Comparison of ENCODE assay signal across 8 mouse cellular contexts in genomic region chr11:102438212-102439092, GRCm38 (mm10). TPM values are rescaled to one million over a fixed set of nuclear protein-coding genes. Genes with fewer than 3 reads are reported as not detected.
DNase-seq lines count a peak whose midpoint lies in the region; ATAC-seq and TF ChIP-seq lines count a peak whose summit lies in the region.

No protein-coding gene starts in this region.

- H3K36me3 ChIP-seq in ES-Bruce4 (ENCODE audit: control insufficient read depth, insufficient read depth, low read length, poor library complexity, severe bottlenecking) = peaks cover 10% of the 10 kb centered on the region; the same call in 1 of the 2 replicates
- peaks cover 41% of the 10 kb centered on the region for H3K36me3 ChIP-seq in lung, embryonic 16.5 days (ENCODE audit: control insufficient read depth, insufficient read depth, low read length)

- ATAC-seq in lung, embryonic 16.5 days (ENCODE audit: low read depth) = peak; percentile 50

- WGBS in bone marrow, adult 2 months = 47% methylated on average over 77 of the region's 77 CpGs
- 15% methylated on average over 76 of the region's 77 CpGs for whole genome bisulfite sequencing in lung, embryonic 16.5 days

- peak overlapping the region; percentile 62 for H3K4me3 ChIP-seq in ES-Bruce4 (ENCODE audit: low read depth, low read length)
- peak overlapping the region; percentile 49 for H3K4me3 ChIP-seq in bone marrow, adult 2 months (replicated peaks; ENCODE audit: control insufficient read depth, low read depth, low read length)
- 0 out of 2 replicates have a peak overlapping the region, but pooled peaks have one; percentile 6 for H3K4me3 ChIP-seq in embryonic fibroblast, embryonic 13.5 days (ENCODE audit: insufficient read depth, low read length)
- H3K4me3 ChIP-seq in lung, embryonic 16.5 days (ENCODE audit: low read length) = peak overlapping the region; percentile 49

- DNase-seq in heart, postnatal 10 days = peak; percentile 86 to 92
- peak; percentile 72 for DNase-seq in layer of hippocampus, adult 9-11 months
- peak; percentile 78 for DNase-seq in ovary, postnatal 36 days (ENCODE audit: low spot score)
- DNase-seq in yolk sac, embryonic 10.5 days (ENCODE audit: low spot score) = peak; percentile 83

- H3K4me1 ChIP-seq in ES-Bruce4 (ENCODE audit: control insufficient read depth, insufficient read depth, low read length) = no peaks in the 10 kb centered on the region
- peaks cover 3% of the 10 kb centered on the region; the same call in 1 of the 2 replicates for H3K4me1 ChIP-seq in bone marrow, adult 2 months (ENCODE audit: control insufficient read depth, insufficient read depth, low read length)
- peaks cover 7% of the 10 kb centered on the region for H3K4me1 ChIP-seq in embryonic fibroblast, embryonic 13.5 days (ENCODE audit: control insufficient read depth, insufficient read depth, low read length)
- peaks cover 17% of the 10 kb centered on the region for H3K4me1 ChIP-seq in lung, embryonic 16.5 days (replicated peaks; ENCODE audit: control insufficient read depth, insufficient read depth, low read length)

- peak overlapping the region; percentile 65 for H3K9ac ChIP-seq in ES-Bruce4 (ENCODE audit: low read depth, poor library complexity, severe bottlenecking)
- peak overlapping the region; percentile 58 for H3K9ac ChIP-seq in lung, embryonic 16.5 days (ENCODE audit: low read length)

- no peak for TF ChIP-seq EP300 in ES-Bruce4 (IDR thresholded peaks at IDR 0.05; ENCODE audit: insufficient read depth, low read depth, low read length)

- H3K27me3 ChIP-seq in ES-Bruce4 (ENCODE audit: control insufficient read depth, insufficient read depth, low read length, poor library complexity, severe bottlenecking) = peaks cover 2% of the 10 kb centered on the region; the same call in 1 of the 2 replicates
- H3K27me3 ChIP-seq in lung, embryonic 16.5 days (ENCODE audit: control insufficient read depth, insufficient read depth, low read depth, low read length) = no peaks in the 10 kb centered on the region

- H3K27ac ChIP-seq in ES-Bruce4 (ENCODE audit: insufficient read depth, low read length) = no peak overlapping the region
- no peak overlapping the region; the same call in 1 of the 2 replicates for H3K27ac ChIP-seq in bone marrow, adult 2 months (ENCODE audit: control insufficient read depth, insufficient read depth, low read depth, low read length, poor library complexity)
- no peak overlapping the region for H3K27ac ChIP-seq in embryonic fibroblast, embryonic 13.5 days (ENCODE audit: insufficient read depth, low read length)
- no peak overlapping the region for H3K27ac ChIP-seq in lung, embryonic 16.5 days (ENCODE audit: low read length)

- H3K4me2 ChIP-seq in lung, embryonic 16.5 days (ENCODE audit: low read depth, low read length) = peak overlapping the region; percentile 94

- H3K9me3 ChIP-seq in ES-Bruce4 (replicated peaks; ENCODE audit: control insufficient read depth, insufficient read depth, low read length, poor library complexity, severe bottlenecking) = no peaks in the 10 kb centered on the region
- H3K9me3 ChIP-seq in lung, embryonic 16.5 days (ENCODE audit: control insufficient read depth, low read length) = no peaks in the 10 kb centered on the region

- TF ChIP-seq CTCF in ES-Bruce4 (IDR thresholded peaks at IDR 0.05; ENCODE audit: low read depth, low read length) = peak; percentile 75
- peak; percentile 72 for TF ChIP-seq CTCF in bone marrow, adult 2 months (IDR thresholded peaks at IDR 0.05; ENCODE audit: control insufficient read depth, insufficient read depth, low read length)
- TF ChIP-seq CTCF in embryonic fibroblast, embryonic 13.5 days (IDR thresholded peaks at IDR 0.05; ENCODE audit: borderline replicate concordance, insufficient read depth, low read length) = peak; percentile 55

- no peak for TF ChIP-seq POLR2A in ES-Bruce4 (IDR thresholded peaks at IDR 0.05; ENCODE audit: insufficient read depth, low read length)
- no peak for TF ChIP-seq POLR2A in bone marrow, adult 2 months (IDR thresholded peaks at IDR 0.05; ENCODE audit: borderline replicate concordance, control insufficient read depth, low read depth, low read length)
- TF ChIP-seq POLR2A in embryonic fibroblast, embryonic 13.5 days (IDR thresholded peaks at IDR 0.05; ENCODE audit: low read depth, low read length) = no peak

- intact Hi-C loops in heart, postnatal 10 days (cut with DNase I) = no loop called here

RNA-seq across cellular contexts. Expression of gene Grn, which starts 8.3 kb away (rescaled TPM):
- polyA plus RNA-seq in ES-Bruce4 (2011; ENCODE audit: insufficient read depth, insufficient read length, low read depth, missing spikeins) = 68.4 and 88.3 TPM in 2 replicates
- 57.7 and 87.0 TPM in 2 replicates for polyA plus RNA-seq in bone marrow, adult 2 months (2011; ENCODE audit: insufficient read depth, insufficient read length, low replicate concordance, missing spikeins)
- polyA plus RNA-seq in embryonic fibroblast, embryonic 13.5 days (2011; ENCODE audit: insufficient read length, low read depth, missing spikeins) = 226 and 252 TPM in 2 replicates
- total RNA-seq in heart, postnatal 10 days (2021) = 100 to 1,000 TPM; 189 to 192 TPM
- polyA plus RNA-seq in lung, embryonic 16.5 days (2015; fragmentation: Nextera tagmentation; extraction: Ambion mirVana) = 195 and 201 TPM in 2 replicates

RNA-seq across cellular contexts. Expression of gene Fam171a2, which starts 9.0 kb away (rescaled TPM):
- polyA plus RNA-seq in ES-Bruce4 (2011; ENCODE audit: insufficient read depth, insufficient read length, low read depth, missing spikeins) = 4.4 and 5.4 TPM in 2 replicates
- 0.65 and 2.7 TPM in 2 replicates for polyA plus RNA-seq in bone marrow, adult 2 months (2011; ENCODE audit: insufficient read depth, insufficient read length, low replicate concordance, missing spikeins)
- 14.0 and 17.9 TPM in 2 replicates for polyA plus RNA-seq in embryonic fibroblast, embryonic 13.5 days (2011; ENCODE audit: insufficient read length, low read depth, missing spikeins)
- 10 to 100 TPM; 20.0 to 23.8 TPM for total RNA-seq in heart, postnatal 10 days (2021)
- polyA plus RNA-seq in lung, embryonic 16.5 days (2015; fragmentation: Nextera tagmentation; extraction: Ambion mirVana) = 2.9 and 3.9 TPM in 2 replicates

RNA-seq across cellular contexts. Expression of gene Slc25a39, which starts 30.7 kb away (rescaled TPM):
- 284 and 342 TPM in 2 replicates for polyA plus RNA-seq in ES-Bruce4 (2011; ENCODE audit: insufficient read depth, insufficient read length, low read depth, missing spikeins)
- polyA plus RNA-seq in bone marrow, adult 2 months (2011; ENCODE audit: insufficient read depth, insufficient read length, low replicate concordance, missing spikeins) = 207 and 269 TPM in 2 replicates
- 164 and 174 TPM in 2 replicates for polyA plus RNA-seq in embryonic fibroblast, embryonic 13.5 days (2011; ENCODE audit: insufficient read length, low read depth, missing spikeins)
- total RNA-seq in heart, postnatal 10 days (2021) = 100 to 1,000 TPM; 155 to 156 TPM
- polyA plus RNA-seq in lung, embryonic 16.5 days (2015; fragmentation: Nextera tagmentation; extraction: Ambion mirVana) = 234 and 252 TPM in 2 replicates

RNA-seq across cellular contexts. Expression of gene Itga2b, which starts 31.5 kb away (rescaled TPM):
- polyA plus RNA-seq in ES-Bruce4 (2011; ENCODE audit: insufficient read depth, insufficient read length, low read depth, missing spikeins) = 7.0 and 7.9 TPM in 2 replicates
- 432 and 648 TPM in 2 replicates for polyA plus RNA-seq in bone marrow, adult 2 months (2011; ENCODE audit: insufficient read depth, insufficient read length, low replicate concordance, missing spikeins)
- polyA plus RNA-seq in embryonic fibroblast, embryonic 13.5 days (2011; ENCODE audit: insufficient read length, low read depth, missing spikeins) = 6.4 and 11.6 TPM in 2 replicates
- total RNA-seq in heart, postnatal 10 days (2021) = 1 to 10 TPM; 2.8 to 4.6 TPM
- 12.1 TPM in 2 replicates for polyA plus RNA-seq in lung, embryonic 16.5 days (2015; fragmentation: Nextera tagmentation; extraction: Ambion mirVana)

RNA-seq across cellular contexts. Expression of gene Rundc3a, which starts 45.2 kb away (rescaled TPM):
- polyA plus RNA-seq in ES-Bruce4 (2011; ENCODE audit: insufficient read depth, insufficient read length, low read depth, missing spikeins) = 7.0 and 9.5 TPM in 2 replicates
- 2.3 and 3.2 TPM in 2 replicates for polyA plus RNA-seq in bone marrow, adult 2 months (2011; ENCODE audit: insufficient read depth, insufficient read length, low replicate concordance, missing spikeins)
- polyA plus RNA-seq in embryonic fibroblast, embryonic 13.5 days (2011; ENCODE audit: insufficient read length, low read depth, missing spikeins) = 0.86 TPM in 1 of 2 replicates, not detected in the other
- under 1 TPM; 0.29 to 0.32 TPM for total RNA-seq in heart, postnatal 10 days (2021)
- polyA plus RNA-seq in lung, embryonic 16.5 days (2015; fragmentation: Nextera tagmentation; extraction: Ambion mirVana) = 1.8 and 2.9 TPM in 2 replicates

Comparison
In these comparisons a context has a peak if more than half of its experiments do, and no peak if none do; other contexts are left out.
1. H3K4me3 ChIP-seq: peak in every context shown above with its lines; median percentile 62 in ES-Bruce4; 49 in bone marrow, adult 2 months; 49 in lung, embryonic 16.5 days; 6 in embryonic fibroblast, embryonic 13.5 days.